Mouse (Mus musculus) 416B (cell line): ENCODE measurements around the gene Lcn6.
"Not testable (repeated sequence)": the region's sequence is repeated elsewhere in the genome, so short reads cannot be mapped to it uniquely, and the experiment has no call there.

Experiments used
- DNase-seq: peaks from one replicate; pipeline ENCODE4 v3.0.0; 2011; ENCODE audit warnings: low read depth

Gene Lcn6

GRCm38 (mm10) chr2:25676486-25676885 lies at the start of gene Lcn6:
Gene Lcn6, plus strand, starts transcription at chr2:25676786.
- no peak for DNase-seq

- DNase-seq, result no peak
These were observed 48.8 kb upstream of the Lcn6 start, which contains the start of gene Fcna for GRCm38 (mm10) chr2:25627811-25628210. Gene Fcna, minus strand, starts transcription at chr2:25628030.

- no peak for DNase-seq
These were observed 47.8 kb upstream of the Lcn6 start for GRCm38 (mm10) chr2:25628738-25629137.

- DNase-seq, result no peak
These were observed 43.0 kb upstream of the Lcn6 start for GRCm38 (mm10) chr2:25633616-25634015.

DNA sequence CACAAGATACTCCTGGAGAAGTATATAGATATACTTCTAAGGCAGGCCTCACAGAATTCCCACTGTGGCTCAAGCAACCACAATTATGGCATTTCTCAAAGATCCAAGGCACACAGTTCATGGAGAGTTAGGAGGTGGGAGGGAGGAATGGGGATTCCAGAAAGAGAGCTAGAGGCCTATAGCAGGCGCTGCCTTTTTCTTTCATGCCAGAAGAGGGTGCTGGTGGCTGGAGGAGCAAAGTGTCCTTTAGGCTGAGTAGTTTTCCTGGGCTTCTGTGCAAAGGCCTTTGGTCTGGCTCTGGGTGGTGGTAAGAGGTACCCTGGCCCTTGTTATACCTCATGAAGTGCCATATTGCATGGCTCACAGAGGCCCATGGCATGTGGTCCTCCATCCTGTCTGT lies 42.5 kb upstream of the Lcn6 start:
- no peak for DNase-seq

DNA sequence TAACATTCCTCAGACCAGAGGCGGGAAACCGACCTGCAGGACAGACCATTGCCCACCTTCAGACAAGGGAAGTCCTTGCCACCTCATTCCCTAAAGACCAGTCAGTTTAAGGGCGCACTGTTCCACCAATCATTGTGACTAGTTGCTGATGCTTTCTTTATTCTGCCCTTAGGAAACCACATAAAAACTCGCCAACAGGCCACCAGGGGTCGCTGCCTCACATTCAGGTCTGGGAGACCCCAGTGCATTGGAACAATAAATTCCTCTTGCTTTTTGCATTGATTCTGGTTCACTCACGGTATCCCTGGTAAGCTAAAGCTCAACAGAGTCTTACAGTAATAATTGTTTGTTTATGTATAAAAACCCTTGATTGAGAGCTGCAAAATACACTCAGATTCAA lies 36.7 kb upstream of the Lcn6 start:
- DNase-seq, result peak; percentile 56

- DNase-seq, result no peak
These were observed 23.7 kb upstream of the Lcn6 start, which contains the start of gene Lcn8 for GRCm38 (mm10) chr2:25652902-25653301. Gene Lcn8, plus strand, starts transcription at chr2:25653120.

GRCm38 (mm10) chr2:25654502-25654901 lies 22.1 kb upstream of the Lcn6 start:
- DNase-seq, result no peak

GRCm38 (mm10) chr2:25656691-25657090 lies 19.9 kb upstream of the Lcn6 start:
- no peak for DNase-seq

GRCm38 (mm10) chr2:25657246-25657645 lies 19.3 kb upstream of the Lcn6 start:
- DNase-seq, result peak; percentile 7

- no peak for DNase-seq
These were observed 18.9 kb upstream of the Lcn6 start, which contains the start of gene Lcn5 for GRCm38 (mm10) chr2:25657652-25658051. Gene Lcn5, plus strand, starts transcription at chr2:25657952.

DNA sequence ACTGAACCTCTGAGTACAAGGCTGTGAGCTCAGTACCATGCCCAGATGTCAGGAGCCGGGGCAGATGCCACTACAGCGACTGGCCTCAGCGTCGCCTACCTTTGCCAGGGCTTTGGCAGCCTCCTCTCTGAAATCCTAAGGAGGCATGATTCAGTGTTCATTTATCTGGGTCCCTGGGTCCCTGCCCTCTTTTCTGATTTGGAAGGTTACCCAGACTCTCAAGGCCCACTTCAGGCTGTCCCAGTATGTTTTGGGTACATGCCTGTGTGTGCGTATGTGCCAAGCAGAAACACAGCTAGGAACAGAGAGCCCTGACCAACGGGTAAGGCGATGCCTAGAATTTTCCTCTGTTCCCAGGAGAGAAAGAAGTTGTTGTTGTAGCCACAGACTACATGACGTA lies 16.3 kb upstream of the Lcn6 start:
- no peak for DNase-seq

GRCm38 (mm10) chr2:25661245-25661970 lies 15.2 kb upstream of the Lcn6 start:
- DNase-seq, result peak; percentile 16

GRCm38 (mm10) chr2:25663511-25663910 lies 13.1 kb upstream of the Lcn6 start:
- peak; percentile 54 for DNase-seq

DNA sequence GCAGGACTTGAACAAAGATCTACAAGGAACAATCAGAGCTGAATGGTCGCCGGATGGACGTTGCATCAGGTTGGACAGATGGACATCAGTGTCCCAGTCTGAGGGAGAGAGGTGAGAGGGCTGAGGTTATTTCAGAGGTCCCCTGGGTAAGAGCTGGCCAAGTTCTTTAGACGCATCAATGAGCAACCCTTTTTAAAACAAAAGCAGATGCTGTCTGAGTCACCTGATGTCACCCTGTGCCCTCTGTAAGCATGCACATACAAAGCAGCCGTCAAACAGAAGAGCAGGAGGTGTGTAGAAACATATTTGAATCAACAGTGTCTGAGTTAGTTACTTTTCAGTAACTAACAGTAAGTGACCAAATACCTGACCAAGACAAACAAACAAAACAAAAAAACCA lies 12.5 kb upstream of the Lcn6 start:
- no peak for DNase-seq

DNA sequence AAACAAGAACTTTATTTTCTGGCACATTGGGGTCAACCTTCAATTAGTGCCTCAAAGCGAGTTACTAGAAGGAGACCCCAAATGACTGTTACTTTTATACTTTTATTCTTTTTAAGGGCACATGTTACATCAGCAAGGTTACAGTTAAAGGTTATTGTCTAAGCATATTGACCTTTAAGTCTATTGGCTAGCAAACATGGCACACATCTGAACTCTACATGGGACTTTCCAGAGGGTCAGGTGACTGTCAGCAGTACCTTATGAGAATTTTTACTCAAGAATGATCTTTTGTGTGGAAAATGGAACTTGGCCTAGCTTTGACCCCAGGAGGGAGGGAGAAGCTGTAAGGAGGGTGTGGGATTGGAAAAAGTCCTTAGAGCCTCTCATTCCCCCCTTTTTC lies 10.1 kb upstream of the Lcn6 start:
- no peak for DNase-seq

DNA sequence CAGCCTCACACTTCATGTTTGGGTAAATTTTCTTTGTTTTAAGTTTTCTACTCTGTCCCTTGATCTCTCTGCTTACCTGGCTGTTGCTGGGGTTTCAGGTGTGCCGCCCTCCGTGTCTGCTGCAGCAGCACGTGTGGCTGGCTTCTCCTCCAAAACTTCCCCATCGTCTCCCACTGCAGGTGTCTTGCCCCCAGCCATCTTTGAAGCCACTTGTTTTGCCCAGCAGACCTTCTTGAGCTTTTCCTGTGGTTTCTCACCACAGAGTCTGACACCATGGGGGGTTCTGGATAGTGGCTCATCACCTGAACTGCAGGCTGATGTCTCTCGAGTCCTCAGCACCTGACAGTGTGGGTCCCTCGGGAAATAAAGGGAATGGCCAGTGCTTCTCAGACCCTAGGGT lies 3.0 kb downstream of the Lcn6 start:
- DNase-seq, result no peak

DNA sequence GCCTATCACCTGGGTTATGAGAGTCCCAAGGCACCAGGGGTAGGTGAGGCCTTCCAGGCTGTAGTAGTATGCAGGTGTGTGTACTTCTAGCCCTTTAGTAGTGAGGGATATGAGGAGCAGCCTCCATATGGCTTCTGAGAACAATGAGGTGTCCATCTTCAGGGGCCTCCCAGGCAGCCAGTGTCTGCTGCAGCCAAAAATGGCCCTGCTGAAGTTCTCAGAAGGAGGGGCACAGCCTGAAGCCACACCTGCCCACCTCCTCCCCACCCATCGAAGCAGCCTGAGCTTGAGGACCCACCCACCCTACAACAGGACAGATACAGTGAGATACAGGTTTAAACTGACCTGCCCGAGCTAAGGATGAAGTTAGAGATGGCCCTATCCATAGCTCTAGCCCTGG lies 5.8 kb downstream of the Lcn6 start, which contains the start of gene Lcn10:
Gene Lcn10, plus strand, starts transcription at position 301 of the 400 bp plus-strand sequence.
- no peak for DNase-seq

DNA sequence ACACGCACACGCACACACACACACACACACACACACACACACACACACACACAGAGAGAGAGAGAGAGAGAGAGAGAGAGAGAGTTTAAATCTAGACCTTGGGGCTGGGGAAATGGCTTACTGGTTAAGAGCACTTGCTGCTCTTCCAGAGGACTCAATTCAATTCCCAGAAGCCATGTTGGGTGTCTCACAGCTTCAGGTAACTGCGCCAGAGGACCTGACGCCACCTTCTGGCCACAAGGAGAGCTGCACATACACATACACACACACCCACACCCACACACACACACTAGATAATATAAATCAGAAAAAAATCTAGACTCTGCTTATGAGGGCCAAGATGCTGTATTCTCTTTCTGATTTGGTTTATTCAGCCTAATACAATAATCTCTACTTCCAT lies 10.4 kb downstream of the Lcn6 start:
- peak; percentile 5 for DNase-seq

GRCm38 (mm10) chr2:25694605-25695004 lies 18.0 kb downstream of the Lcn6 start:
- DNase-seq, result peak; percentile 40

GRCm38 (mm10) chr2:25696951-25697350 lies 20.4 kb downstream of the Lcn6 start:
- DNase-seq, result no peak

DNA sequence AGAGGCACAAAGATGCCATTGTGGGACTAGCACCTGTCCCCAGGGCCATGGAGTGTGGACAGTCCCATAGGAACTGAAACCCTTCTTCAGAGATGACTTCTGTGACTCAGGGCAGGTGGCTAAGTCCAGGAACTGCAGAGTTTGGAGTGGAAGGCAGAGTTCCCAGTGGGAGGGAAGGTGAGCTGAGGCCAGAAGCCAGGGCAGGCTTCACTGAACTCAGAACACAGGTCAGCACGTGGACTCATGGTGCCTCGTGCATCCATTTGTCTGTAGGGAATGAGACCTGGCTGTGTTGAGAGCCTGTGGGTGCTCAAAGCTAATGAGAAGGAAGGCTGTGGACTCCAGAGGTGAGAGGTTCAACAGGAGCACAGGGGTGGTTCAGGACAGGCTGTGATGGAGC lies 22.1 kb downstream of the Lcn6 start:
- DNase-seq, result no peak

- not testable (repeated sequence) for DNase-seq
These were observed 23.2 kb downstream of the Lcn6 start, which contains the start of gene Obp2a for GRCm38 (mm10) chr2:25699743-25700142. Gene Obp2a, plus strand, starts transcription at chr2:25700043.

DNA sequence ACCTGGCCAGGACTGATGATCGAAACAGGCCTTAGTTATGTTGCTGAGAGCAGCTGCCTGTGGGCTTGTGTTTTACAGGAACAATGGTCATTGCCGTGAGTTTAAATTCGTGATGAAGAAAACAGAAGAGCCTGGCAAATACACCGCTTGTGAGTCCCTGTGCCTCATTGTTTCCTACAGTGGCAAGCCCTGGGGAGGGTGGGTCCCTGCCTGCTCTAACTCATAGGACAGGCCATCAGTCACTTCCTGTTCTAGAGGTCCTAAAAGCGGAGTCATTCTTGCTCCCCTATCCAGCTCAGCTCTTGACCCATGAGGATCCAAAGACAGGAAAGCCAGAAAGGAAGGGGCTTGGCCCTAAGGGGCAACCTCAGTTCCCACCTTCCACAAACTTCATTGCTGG lies 24.4 kb downstream of the Lcn6 start:
- no peak for DNase-seq
